Mouse (Mus musculus) hindbrain, embryonic 13.5 days (tissue): ENCODE measurements around the gene Ptpn13. TPM values are rescaled to one million over a fixed set of nuclear protein-coding genes. Genes with fewer than 3 reads are reported as not detected.

Source experiments
- ATAC-seq: fragments of 200-750 bp; cut with Nextera tagmentation; 2 replicates; pipeline ENCODE4 v1.8.0; 2017; ENCODE audit warnings: moderate TSS enrichment; ENCODE audit not compliant: low FRiP score
- H3K27ac ChIP-seq: fragments of 300-500 bp; sonication (generic); 2 replicates; pipeline ENCODE4 v1.5.1; 2015; ENCODE audit warnings: inconsistent platforms, mild to moderate bottlenecking, moderate library complexity
- H3K27me3 ChIP-seq: fragments of 300-500 bp; sonication (generic); 2 replicates; pipeline ENCODE4 v1.6.1; 2015; ENCODE audit warnings: mild to moderate bottlenecking, inconsistent platforms
- H3K36me3 ChIP-seq: fragments of 300-500 bp; sonication (generic); 2 replicates; pipeline ENCODE4 v1.6.1; 2015; ENCODE audit warnings: mild to moderate bottlenecking, inconsistent platforms
- H3K4me1 ChIP-seq: fragments of 300-500 bp; sonication (generic); replicated peaks from 2 replicates; pipeline ENCODE4 v1.6.1; 2015; ENCODE audit warnings: inconsistent platforms
- H3K4me2 ChIP-seq: fragments of 300-500 bp; sonication (generic); 2 replicates; pipeline ENCODE4 v1.6.1; 2015; ENCODE audit warnings: inconsistent platforms, mild to moderate bottlenecking, moderate library complexity
- H3K4me3 ChIP-seq: fragments of 300-500 bp; sonication (generic); 2 replicates; pipeline ENCODE4 v1.5.1; 2015; ENCODE audit warnings: mild to moderate bottlenecking, inconsistent platforms
- H3K9ac ChIP-seq: fragments of 300-500 bp; sonication (generic); 2 replicates; pipeline ENCODE4 v1.6.1; 2015; ENCODE audit warnings: mild to moderate bottlenecking, inconsistent platforms
- H3K9me3 ChIP-seq: fragments of 300-500 bp; sonication (generic); 2 replicates; pipeline ENCODE4 v1.6.1; 2016; ENCODE audit warnings: inconsistent platforms
- WGBS: fragments of 180-500 bp; shearing (Covaris S2); methylation state at CpG from one replicate; pipeline ENCODE4 v1.1.7; 2015; 5-methylcytosine and 5-hydroxymethylcytosine counted together
- polyA plus RNA-seq: library from polyadenylated mRNA; unstranded; fragments of >200 nt; fragmentation: Nextera tagmentation; extraction: Ambion mirVana; gene quantifications from 2 replicates; pipeline ENCODE4 v1.2.1, GENCODE M21; 2015

Gene Ptpn13
- polyA plus RNA-seq, 1 experiment from 2014 or later: 7.5 TPM

DNA sequence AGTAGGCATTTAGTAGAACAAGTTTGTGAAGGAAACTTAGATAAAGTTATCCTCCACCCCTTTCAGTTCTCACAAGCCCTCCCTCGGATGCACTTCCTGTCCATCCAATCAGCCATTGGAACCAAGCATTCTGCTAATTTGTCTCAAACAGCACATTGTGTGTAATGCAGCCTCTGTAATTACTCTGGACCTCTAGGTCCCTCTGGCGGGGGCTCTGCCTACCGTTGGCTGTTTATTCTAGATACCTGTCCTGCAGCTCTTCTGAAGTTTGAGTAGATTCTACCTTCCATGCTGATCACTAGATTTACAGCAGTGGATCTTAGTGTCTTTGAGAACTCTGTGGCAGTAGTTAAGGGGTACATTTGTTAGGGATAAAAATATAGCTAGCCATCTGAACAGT lies 109.5 kb downstream of the Ptpn13 start:
- ATAC-seq: no peak
- WGBS: 84% methylated on average over 3 of the region's 3 CpGs
- peaks cover 17% of the 10 kb centered on the region; the same call in 1 of the 2 replicates for H3K36me3 ChIP-seq
- no peak overlapping the region for H3K27ac ChIP-seq
- no peak overlapping the region for H3K9ac ChIP-seq
- no peaks in the 10 kb centered on the region for H3K27me3 ChIP-seq
- H3K9me3 ChIP-seq: no peaks in the 10 kb centered on the region
- 0 out of 2 replicates have a peak, but pooled peaks cover 4% of the 10 kb centered on the region for H3K4me1 ChIP-seq
- no peak overlapping the region for H3K4me3 ChIP-seq
- no peak overlapping the region for H3K4me2 ChIP-seq

DNA sequence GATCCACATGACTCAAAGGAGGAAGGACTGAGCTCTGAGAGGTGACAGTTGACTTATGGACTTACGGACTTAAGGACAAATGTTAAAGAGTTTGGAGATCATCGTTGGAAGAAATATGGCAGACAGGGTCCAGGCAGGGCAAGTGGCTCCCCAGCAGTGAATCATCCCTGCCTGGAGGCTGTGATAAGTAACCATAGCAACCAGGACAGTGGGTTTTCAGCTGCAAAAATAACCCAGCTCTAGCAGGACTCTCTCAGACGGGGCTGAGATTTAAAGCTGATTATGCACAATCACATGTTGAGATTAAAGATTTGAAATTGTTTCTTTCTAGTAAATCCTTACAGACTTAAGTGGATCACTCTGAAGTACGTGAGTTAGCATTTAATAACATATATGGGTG lies 112.4 kb downstream of the Ptpn13 start:
- Histone ChIP-seq H3K36me3 (peaks cover 17% of the 10 kb centered on the region; the same call in 1 of the 2 replicates), H3K9me3 (no peaks in the 10 kb centered on the region), H3K4me3 (no peak overlapping the region), H3K27ac (no peak overlapping the region), H3K4me2 (no peak overlapping the region), H3K4me1 (0 out of 2 replicates have a peak, but pooled peaks cover 4% of the 10 kb centered on the region), H3K9ac (no peak overlapping the region), H3K27me3 (no peaks in the 10 kb centered on the region)
- no peak for ATAC-seq
- WGBS: 57% methylated on average over 4 of the region's 4 CpGs

DNA sequence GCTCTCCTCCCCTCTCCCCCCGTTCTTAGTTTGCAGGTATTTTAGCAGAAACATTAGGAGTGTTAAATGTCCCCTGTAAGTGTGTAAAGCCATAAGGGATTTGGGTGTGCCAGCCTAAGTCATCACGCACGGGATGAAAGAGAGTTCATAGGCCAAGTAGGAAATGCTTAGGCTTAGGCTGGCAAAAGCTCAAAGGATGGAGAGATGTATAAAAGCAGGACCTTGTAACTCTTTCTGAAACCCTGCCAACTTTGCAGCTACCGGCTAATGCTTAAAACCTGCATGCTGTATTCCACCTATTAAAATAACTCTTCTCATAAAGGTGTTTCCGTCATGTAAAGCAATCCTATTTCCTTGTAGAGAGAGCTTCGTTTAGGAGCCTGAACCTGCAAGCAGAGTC lies 115.6 kb downstream of the Ptpn13 start:
- no peak for ATAC-seq
- H3K27ac ChIP-seq: no peak overlapping the region
- no peak overlapping the region for H3K9ac ChIP-seq
- no peaks in the 10 kb centered on the region for H3K27me3 ChIP-seq
- H3K36me3 ChIP-seq: peaks cover 17% of the 10 kb centered on the region; the same call in 1 of the 2 replicates
- no peaks in the 10 kb centered on the region for H3K9me3 ChIP-seq
- H3K4me3 ChIP-seq: no peak overlapping the region
- H3K4me2 ChIP-seq: no peak overlapping the region
- WGBS: 93% methylated on average over 6 of the region's 6 CpGs
- H3K4me1 ChIP-seq: 0 out of 2 replicates have a peak, but pooled peaks cover 4% of the 10 kb centered on the region

DNA sequence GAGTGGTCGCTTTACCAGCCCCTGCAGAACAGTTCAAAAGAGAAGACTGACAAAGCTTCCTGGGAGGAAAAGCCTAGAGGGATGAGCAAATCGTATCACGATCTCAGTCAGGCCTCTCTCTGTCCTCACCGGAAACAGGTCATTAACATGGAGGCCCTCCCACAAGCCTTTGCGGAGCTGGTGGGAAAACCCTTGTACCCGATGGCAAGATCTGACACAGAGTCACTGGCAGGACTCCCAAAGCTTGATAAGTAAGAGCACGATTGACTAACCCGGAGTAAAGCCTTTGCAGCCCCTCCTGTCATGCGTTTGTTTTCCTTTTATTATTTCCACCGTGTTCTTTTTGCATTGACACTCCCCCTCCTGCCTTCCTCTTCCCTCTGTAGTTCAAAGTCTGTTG lies 116.1 kb downstream of the Ptpn13 start:
- no peak overlapping the region for H3K4me3 ChIP-seq
- no peak for ATAC-seq
- H3K9ac ChIP-seq: no peak overlapping the region
- WGBS: 77% methylated on average over 10 of the region's 10 CpGs
- H3K36me3 ChIP-seq: peaks cover 17% of the 10 kb centered on the region; the same call in 1 of the 2 replicates
- no peak overlapping the region for H3K4me2 ChIP-seq
- no peak overlapping the region for H3K27ac ChIP-seq
- H3K4me1 ChIP-seq: 0 out of 2 replicates have a peak, but pooled peaks cover 4% of the 10 kb centered on the region
- H3K9me3 ChIP-seq: no peaks in the 10 kb centered on the region
- no peaks in the 10 kb centered on the region for H3K27me3 ChIP-seq

DNA sequence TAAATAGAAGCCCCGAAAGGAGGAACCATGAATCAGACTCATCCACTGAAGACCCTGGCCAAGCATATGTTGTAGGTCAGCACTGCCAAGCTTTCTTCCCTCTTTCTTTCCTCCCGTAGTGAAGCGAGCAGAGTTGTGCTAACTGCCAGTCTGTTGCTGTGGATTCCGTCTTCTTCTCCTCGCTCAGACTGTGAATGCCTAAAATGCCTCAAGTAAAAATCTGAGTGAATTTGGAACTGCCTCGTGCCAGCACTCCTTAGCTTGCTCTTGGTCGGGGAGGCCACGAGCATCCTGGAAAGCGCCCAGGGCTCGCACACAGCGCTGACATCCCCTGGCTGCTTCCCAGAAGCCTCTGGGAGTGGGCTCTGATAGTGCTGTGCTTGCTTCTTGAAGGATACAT lies 116.5 kb downstream of the Ptpn13 start:
- Histone ChIP-seq H3K36me3 (peaks cover 17% of the 10 kb centered on the region; the same call in 1 of the 2 replicates), H3K9me3 (no peaks in the 10 kb centered on the region), H3K4me3 (no peak overlapping the region), H3K27ac (no peak overlapping the region), H3K4me2 (no peak overlapping the region), H3K27me3 (no peaks in the 10 kb centered on the region), H3K4me1 (0 out of 2 replicates have a peak, but pooled peaks cover 4% of the 10 kb centered on the region), H3K9ac (no peak overlapping the region)
- no peak for ATAC-seq
- WGBS: 90% methylated on average over 11 of the region's 11 CpGs

DNA sequence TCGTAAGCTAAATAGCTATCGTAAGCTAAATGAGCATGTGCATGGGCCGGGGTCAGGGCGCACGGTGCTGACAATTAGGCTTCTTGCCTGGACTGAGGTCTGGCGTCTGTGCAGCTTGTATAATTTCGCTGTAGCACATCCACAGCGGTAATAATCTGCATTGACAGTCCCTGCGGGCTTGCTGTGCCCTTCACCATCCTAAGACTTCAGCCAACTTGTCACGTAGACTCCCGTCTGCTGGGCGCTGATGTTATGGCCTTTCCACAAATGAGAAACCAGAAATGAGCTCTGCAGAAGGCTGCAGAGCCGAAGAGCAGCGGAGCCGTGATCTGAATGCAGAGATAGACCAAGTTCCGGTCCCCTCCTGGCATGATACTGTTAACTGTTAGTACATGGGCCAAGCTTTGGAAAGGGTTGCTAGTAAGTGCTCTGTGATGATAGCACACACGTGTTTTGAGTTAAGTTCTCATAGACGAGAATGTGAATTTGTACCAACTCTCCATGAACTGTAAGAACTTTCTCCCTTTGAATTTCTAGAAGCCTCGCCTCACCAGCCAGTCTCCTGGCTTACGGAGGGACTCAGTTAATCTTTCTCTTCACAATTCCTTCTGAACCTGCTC lies 120.5 kb downstream of the Ptpn13 start:
- WGBS: 84% methylated on average over 20 of the region's 20 CpGs
- Histone ChIP-seq H3K4me1 (0 out of 2 replicates have a peak, but pooled peaks cover 3% of the 10 kb centered on the region), H3K4me3 (no peak overlapping the region), H3K27ac (no peak overlapping the region), H3K36me3 (peaks cover 8% of the 10 kb centered on the region; the same call in 1 of the 2 replicates), H3K27me3 (no peaks in the 10 kb centered on the region), H3K9ac (no peak overlapping the region), H3K4me2 (no peak overlapping the region), H3K9me3 (no peaks in the 10 kb centered on the region)
- ATAC-seq: no peak

DNA sequence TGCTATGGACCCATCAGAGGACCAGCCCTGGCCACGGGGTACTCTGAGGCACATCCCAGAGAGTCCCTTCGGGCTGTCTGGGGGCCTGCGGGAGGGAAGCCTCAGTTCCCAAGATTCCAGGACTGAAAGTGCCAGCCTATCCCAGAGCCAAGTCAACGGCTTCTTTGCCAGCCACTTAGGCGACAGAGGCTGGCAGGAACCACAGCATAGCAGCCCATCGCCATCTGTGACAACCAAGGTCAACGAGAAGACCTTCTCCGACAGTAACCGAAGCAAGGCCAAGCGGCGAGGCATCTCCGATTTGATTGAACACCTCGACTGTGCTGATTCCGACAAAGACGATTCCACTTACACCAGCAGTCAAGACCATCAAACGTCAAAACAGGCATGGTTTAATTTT lies 129.8 kb downstream of the Ptpn13 start:
- H3K9ac ChIP-seq: no peak overlapping the region
- no peak overlapping the region for H3K27ac ChIP-seq
- no peak overlapping the region for H3K4me3 ChIP-seq
- H3K9me3 ChIP-seq: no peaks in the 10 kb centered on the region
- no peaks in the 10 kb centered on the region for H3K27me3 ChIP-seq
- ATAC-seq: no peak
- H3K4me1 ChIP-seq: no peaks in the 10 kb centered on the region
- H3K36me3 ChIP-seq: peaks cover 42% of the 10 kb centered on the region
- WGBS: 93% methylated on average over 16 of the region's 16 CpGs
- no peak overlapping the region for H3K4me2 ChIP-seq

DNA sequence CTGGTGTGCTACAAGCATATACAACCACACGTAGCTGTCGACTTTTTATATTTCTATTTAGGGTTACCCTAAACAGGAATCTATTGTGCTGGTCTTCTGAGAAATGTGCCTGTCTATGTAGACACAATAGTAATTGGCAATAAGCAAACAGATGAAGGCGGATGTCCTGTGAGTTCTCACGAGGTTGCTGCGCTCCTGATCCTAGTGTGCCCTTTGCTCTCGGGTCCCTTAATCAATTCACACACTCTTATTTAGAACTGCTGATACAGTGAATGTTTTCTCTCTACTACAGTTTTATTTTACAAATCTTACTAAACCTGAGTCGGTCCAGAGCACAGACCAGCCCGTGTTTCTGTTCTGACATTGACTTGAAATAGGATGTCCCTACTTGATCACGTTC lies 135.6 kb downstream of the Ptpn13 start:
- ATAC-seq: no peak
- H3K27me3 ChIP-seq: no peaks in the 10 kb centered on the region
- peaks cover 44% of the 10 kb centered on the region for H3K36me3 ChIP-seq
- H3K4me2 ChIP-seq: no peak overlapping the region
- no peak overlapping the region for H3K9ac ChIP-seq
- WGBS: 96% methylated on average over 9 of the region's 9 CpGs
- no peaks in the 10 kb centered on the region for H3K9me3 ChIP-seq
- no peak overlapping the region for H3K27ac ChIP-seq
- no peaks in the 10 kb centered on the region for H3K4me1 ChIP-seq
- H3K4me3 ChIP-seq: no peak overlapping the region

DNA sequence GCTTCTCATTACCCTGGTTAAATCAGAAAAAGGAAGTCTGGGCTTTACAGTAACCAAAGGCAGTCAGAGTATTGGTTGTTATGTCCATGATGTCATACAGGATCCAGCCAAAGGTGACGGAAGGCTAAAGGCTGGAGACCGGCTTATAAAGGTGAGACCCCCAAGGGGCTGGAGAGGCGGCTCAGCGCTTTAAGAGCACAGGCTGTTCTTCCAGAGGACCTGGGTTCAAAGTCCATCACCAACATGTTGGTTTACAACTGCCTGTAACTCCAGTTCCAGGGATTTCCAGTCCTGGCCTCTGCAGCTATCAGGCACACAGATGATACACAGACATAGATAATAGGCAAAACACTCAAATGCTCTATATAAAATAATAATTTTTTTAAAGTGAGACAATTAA lies 143.0 kb downstream of the Ptpn13 start:
- 91% methylated on average over 4 of the region's 4 CpGs for WGBS
- Histone ChIP-seq H3K9me3 (no peaks in the 10 kb centered on the region), H3K9ac (no peak overlapping the region), H3K27ac (no peak overlapping the region), H3K4me2 (no peak overlapping the region), H3K4me1 (no peaks in the 10 kb centered on the region), H3K27me3 (no peaks in the 10 kb centered on the region), H3K4me3 (no peak overlapping the region), H3K36me3 (peaks cover 16% of the 10 kb centered on the region)
- ATAC-seq: no peak

DNA sequence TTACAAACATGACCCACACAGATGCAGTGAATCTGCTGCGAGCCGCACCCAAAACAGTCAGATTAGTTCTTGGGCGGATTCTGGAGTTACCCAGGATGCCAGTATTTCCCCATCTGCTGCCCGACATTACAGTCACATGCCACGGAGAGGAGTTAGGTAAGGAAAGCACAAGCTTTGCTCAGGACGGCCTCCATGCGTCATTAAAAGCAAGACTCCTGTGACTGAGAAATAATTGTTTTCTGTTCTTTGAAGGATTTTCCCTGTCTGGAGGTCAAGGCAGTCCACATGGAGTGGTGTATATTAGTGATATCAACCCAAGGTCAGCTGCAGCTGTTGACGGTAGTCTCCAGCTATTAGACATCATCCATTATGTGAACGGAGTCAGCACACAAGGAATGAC lies 144.5 kb downstream of the Ptpn13 start:
- Histone ChIP-seq H3K9me3 (no peaks in the 10 kb centered on the region), H3K36me3 (peaks cover 20% of the 10 kb centered on the region), H3K27ac (no peak overlapping the region), H3K4me3 (no peak overlapping the region), H3K27me3 (no peaks in the 10 kb centered on the region), H3K4me2 (no peak overlapping the region), H3K4me1 (no peaks in the 10 kb centered on the region), H3K9ac (no peak overlapping the region)
- ATAC-seq: no peak
- WGBS: 87% methylated on average over 9 of the region's 9 CpGs

DNA sequence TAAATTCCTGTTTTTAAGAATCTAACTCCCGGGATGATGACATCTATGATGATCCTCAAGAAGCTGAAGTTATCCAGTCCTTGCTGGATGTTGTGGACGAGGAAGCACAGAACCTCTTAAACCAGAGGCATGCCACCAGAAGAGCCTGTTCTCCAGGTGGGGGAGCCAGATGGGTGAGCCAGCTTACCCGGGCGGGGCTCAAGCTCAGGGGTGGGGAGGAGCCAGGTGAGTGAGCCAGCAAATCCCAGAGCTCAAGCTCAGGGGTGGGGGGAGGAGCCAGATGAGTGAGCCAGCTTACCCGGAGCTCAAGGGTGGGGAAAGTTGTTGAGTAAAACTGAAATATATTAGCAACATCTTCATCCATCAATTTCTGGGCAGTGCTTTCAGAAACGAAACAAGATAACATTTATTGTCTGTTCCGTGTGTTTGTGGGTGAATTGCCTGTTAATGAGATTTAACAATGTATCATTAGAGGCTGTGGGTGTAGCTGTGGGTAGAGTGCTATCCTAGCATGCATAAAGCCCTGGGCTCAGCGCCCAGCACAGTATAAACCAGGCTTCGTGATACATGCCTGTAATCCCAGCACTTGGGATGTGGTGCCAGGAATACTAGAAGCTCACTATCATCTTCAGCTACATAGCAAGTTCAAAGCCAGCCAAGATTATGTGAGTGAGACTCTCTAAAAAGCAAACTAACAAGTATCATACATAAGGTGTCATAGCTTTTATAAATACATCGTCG lies 154.9 kb downstream of the Ptpn13 start:
- H3K4me3 ChIP-seq: no peak overlapping the region
- H3K4me1 ChIP-seq: no peaks in the 10 kb centered on the region
- ATAC-seq: no peak
- H3K36me3 ChIP-seq: peaks cover 21% of the 10 kb centered on the region
- no peak overlapping the region for H3K9ac ChIP-seq
- H3K27me3 ChIP-seq: no peaks in the 10 kb centered on the region
- no peak overlapping the region for H3K27ac ChIP-seq
- H3K9me3 ChIP-seq: no peaks in the 10 kb centered on the region
- WGBS: 80% methylated on average over 11 of the region's 11 CpGs
- H3K4me2 ChIP-seq: no peak overlapping the region

DNA sequence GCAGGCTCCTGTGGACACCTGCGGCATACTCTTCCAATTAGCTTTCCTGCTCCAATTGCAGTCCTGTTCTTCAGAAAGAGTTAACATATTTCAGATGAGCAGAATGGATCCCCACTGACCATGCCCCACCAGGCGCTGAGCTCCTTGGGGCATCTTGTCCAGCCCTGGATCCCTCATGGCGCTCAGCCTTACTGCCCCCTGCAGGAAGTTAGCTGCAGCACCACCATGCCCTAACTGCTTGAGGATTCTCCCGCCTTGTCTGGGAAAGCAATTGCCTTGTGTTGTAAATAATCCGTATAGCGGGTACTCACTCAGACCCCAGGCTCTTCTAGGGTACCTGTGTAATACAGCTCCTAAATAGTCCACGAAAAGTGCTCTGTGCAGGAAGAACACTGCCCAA lies 162.2 kb downstream of the Ptpn13 start:
- no peaks in the 10 kb centered on the region for H3K9me3 ChIP-seq
- no peaks in the 10 kb centered on the region for H3K27me3 ChIP-seq
- no peak overlapping the region for H3K4me2 ChIP-seq
- no peaks in the 10 kb centered on the region for H3K4me1 ChIP-seq
- peaks cover 23% of the 10 kb centered on the region for H3K36me3 ChIP-seq
- H3K9ac ChIP-seq: no peak overlapping the region
- H3K27ac ChIP-seq: no peak overlapping the region
- no peak overlapping the region for H3K4me3 ChIP-seq
- ATAC-seq: no peak
- WGBS: 82% methylated on average over 7 of the region's 7 CpGs

DNA sequence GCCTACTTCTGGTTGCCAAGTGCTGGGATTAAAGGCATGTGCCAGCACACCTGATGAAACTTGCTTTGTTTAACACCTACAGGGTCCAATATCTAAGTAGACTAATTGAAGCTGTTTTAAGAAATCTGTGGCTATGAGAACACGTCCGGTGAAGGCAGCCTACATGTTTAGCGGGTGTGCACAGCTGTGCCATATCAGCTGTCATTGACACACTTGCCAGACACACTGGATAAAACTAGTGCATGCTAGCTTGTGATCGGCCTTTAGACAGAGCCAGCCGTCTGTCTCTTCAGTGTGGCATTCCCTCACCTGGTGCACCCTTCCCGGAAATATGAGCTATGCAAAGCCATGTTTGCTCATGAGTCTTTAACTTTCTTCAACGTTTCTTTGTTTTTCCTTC lies 166.9 kb downstream of the Ptpn13 start:
- H3K4me2 ChIP-seq: no peak overlapping the region
- peaks cover 19% of the 10 kb centered on the region for H3K4me1 ChIP-seq
- H3K4me3 ChIP-seq: no peak overlapping the region
- WGBS: 92% methylated on average over 7 of the region's 7 CpGs
- H3K9me3 ChIP-seq: no peaks in the 10 kb centered on the region
- H3K27me3 ChIP-seq: no peaks in the 10 kb centered on the region
- H3K9ac ChIP-seq: no peak overlapping the region
- peaks cover 19% of the 10 kb centered on the region for H3K36me3 ChIP-seq
- H3K27ac ChIP-seq: no peak overlapping the region
- no peak for ATAC-seq
